Mouse (Mus musculus) A20 (cell line): ENCODE measurements around the gene Myoz2.
A peak's percentile ranks its signal among the peaks of the same experiment; 100 is the strongest.

ENCODE experiments used
- DNase-seq: peaks from one replicate; pipeline ENCODE4 v3.0.0-alpha.2; 2011; ENCODE audit warnings: low read depth, low spot score

Myoz2 gene

GRCm38 (mm10) chr3:123034752-123035151, at the start of gene Myoz2:
Gene Myoz2, minus strand, starts transcription at chr3:123035015.
- no peak for DNase-seq

GRCm38 (mm10) chr3:123081665-123082064, 46.9 kb upstream of the Myoz2 start:
- DNase-seq = no peak

GRCm38 (mm10) chr3:123080943-123081342, 46.1 kb upstream of the Myoz2 start:
- no peak for DNase-seq

GRCm38 (mm10) chr3:123080017-123080725, 45.4 kb upstream of the Myoz2 start:
- no peak for DNase-seq

GRCm38 (mm10) chr3:123075759-123076158, 40.9 kb upstream of the Myoz2 start:
- DNase-seq = no peak

- DNase-seq = no peak
Observed at GRCm38 (mm10) chr3:123075034-123075433, 40.2 kb upstream of the Myoz2 start.

GRCm38 (mm10) chr3:123073351-123073750, 38.5 kb upstream of the Myoz2 start:
- DNase-seq = no peak

GRCm38 (mm10) chr3:123072472-123072871, 37.7 kb upstream of the Myoz2 start:
- DNase-seq = no peak

GRCm38 (mm10) chr3:123070996-123071395, 36.2 kb upstream of the Myoz2 start:
- no peak for DNase-seq

- DNase-seq = no peak
Observed at GRCm38 (mm10) chr3:123066836-123067235, 32.0 kb upstream of the Myoz2 start.

- DNase-seq = no peak
Observed at GRCm38 (mm10) chr3:123065466-123065865, 30.7 kb upstream of the Myoz2 start.

- DNase-seq = no peak
Observed at GRCm38 (mm10) chr3:123064186-123064585, 29.4 kb upstream of the Myoz2 start.

GRCm38 (mm10) chr3:123061931-123062330, 27.1 kb upstream of the Myoz2 start:
- DNase-seq = peak; percentile 23

GRCm38 (mm10) chr3:123058832-123059231, 24.0 kb upstream of the Myoz2 start:
- no peak for DNase-seq

- DNase-seq = no peak
Observed at GRCm38 (mm10) chr3:123054178-123054577, 19.4 kb upstream of the Myoz2 start.

GRCm38 (mm10) chr3:123053192-123053938, 18.6 kb upstream of the Myoz2 start:
- no peak for DNase-seq

GRCm38 (mm10) chr3:123042308-123042707, 7.5 kb upstream of the Myoz2 start:
- DNase-seq = no peak

GRCm38 (mm10) chr3:123033804-123034203, 1.0 kb downstream of the Myoz2 start:
- DNase-seq = no peak

- DNase-seq = no peak
Observed at GRCm38 (mm10) chr3:123025634-123026033, 9.2 kb downstream of the Myoz2 start.

GRCm38 (mm10) chr3:123024496-123025234, 10.2 kb downstream of the Myoz2 start:
- no peak for DNase-seq

- no peak for DNase-seq
Observed at GRCm38 (mm10) chr3:123018792-123019191, 16.0 kb downstream of the Myoz2 start.

GRCm38 (mm10) chr3:123013476-123013875, 21.3 kb downstream of the Myoz2 start:
- no peak for DNase-seq
